Mouse (Mus musculus) ES-E14 (cell line): ENCODE measurements around the gene Aebp1.

Experiments
- CHD2 ChIP-seq: IDR thresholded peaks from 2 replicates; pipeline ENCODE4 v1.6.1; 2014; ENCODE audit warnings: mild to moderate bottlenecking, low read depth, low read length, inconsistent platforms
- ZC3H11A ChIP-seq: IDR thresholded peaks from 2 replicates; pipeline ENCODE4 v1.6.1; 2012; ENCODE audit warnings: low read depth, mild to moderate bottlenecking, inconsistent platforms, low read length, borderline replicate concordance

DNA sequence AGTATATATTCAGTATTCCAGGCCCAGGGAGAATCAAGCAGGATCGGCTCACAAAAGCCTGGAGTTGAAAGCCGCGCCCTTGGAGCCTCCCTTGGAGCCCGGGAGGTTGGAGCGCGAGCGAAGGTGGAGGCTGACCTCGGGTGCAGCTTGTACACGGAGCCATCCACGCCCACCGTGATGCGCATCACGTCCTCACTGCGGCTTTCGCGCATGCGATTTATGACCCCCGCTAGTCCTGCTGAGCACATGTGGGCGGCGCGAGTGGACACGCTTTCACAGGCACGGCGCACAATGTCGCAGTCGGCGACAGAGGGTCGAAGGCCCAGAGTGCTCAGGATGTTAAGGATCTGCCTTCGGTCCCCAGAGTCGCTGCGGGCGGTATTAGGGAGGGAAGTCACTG, 40.2 kb downstream of the Aebp1 start:
- TF ChIP-seq ZC3H11A (no peak), CHD2 (no peak)
